Mouse (Mus musculus) embryo, embryonic 9.5 days (tissue): ENCODE data around the gene Ppp1r3d.

ENCODE experiments used
- DNase-seq: peaks from one replicate; pipeline ENCODE4 v3.0.0-alpha.2; 2017; ENCODE audit errors: extremely low spot score

The Ppp1r3d gene

GRCm38 (mm10) chr2:178413481-178414260 is 601 bp downstream of the Ppp1r3d start:
- DNase-seq, result no peak

GRCm38 (mm10) chr2:178413081-178413480 is 1.2 kb downstream of the Ppp1r3d start:
- DNase-seq, result peak; percentile 17

GRCm38 (mm10) chr2:178412598-178412997 is 1.7 kb downstream of the Ppp1r3d start:
- DNase-seq, result no peak

- no peak for DNase-seq
These were observed 4.0 kb downstream of the Ppp1r3d start for GRCm38 (mm10) chr2:178410286-178410685.

GRCm38 (mm10) chr2:178409024-178409423 is 5.2 kb downstream of the Ppp1r3d start:
- no peak for DNase-seq

GRCm38 (mm10) chr2:178407053-178407815 is 7.0 kb downstream of the Ppp1r3d start, which contains the start of gene Sycp2:
TSS of gene Sycp2 (minus strand) at chr2:178407685.
- DNase-seq, result no peak
